Mouse (Mus musculus): ENCODE results near the gene Egf.

- no peak for TF ChIP-seq CTCF (IDR thresholded peaks at IDR 0.05)
- TF ChIP-seq EP300 (IDR thresholded peaks at IDR 0.05) = no peak
Measured at GRCm38 (mm10) chr3:129771210-129771609, 16.1 kb upstream of the Egf start.
